ENCODE assay signal across 26 mouse cellular contexts in the genomic region with DNA sequence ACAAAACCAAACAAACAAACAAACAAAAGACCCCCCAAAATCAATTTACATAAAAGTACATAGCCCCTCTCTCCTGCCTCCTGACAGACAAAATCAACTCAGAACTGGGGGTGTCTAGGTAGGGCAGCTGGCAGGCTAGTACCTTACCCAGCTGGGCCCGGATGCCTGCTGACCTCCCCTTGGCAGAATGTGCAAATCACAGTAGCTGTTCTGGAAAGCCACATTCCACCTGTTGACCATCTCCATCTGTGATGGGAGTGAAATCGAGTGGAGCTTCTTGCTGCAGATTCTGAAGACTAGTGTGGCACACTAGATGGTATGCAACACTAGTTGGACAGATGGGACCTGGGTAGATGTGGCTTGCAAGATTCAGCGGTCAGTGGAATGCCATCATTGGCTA. TPM values are rescaled to one million over a fixed set of nuclear protein-coding genes. Genes with fewer than 3 reads are reported as not detected.
A peak's percentile ranks its signal among the peaks of the same experiment; 100 is the strongest.
DNase-seq lines count a peak whose midpoint lies in the region.
"Had no signal": no experiment of that assay in that cellular context is flagged by ENCODE, and none has a peak within 500 bp of the region (broad histone marks: within the 10 kb centered on the region; RNA-seq: fewer than 3 reads in every experiment).

No protein-coding gene starts in this region.

- peaks cover 11% of the 10 kb centered on the region for H3K4me1 ChIP-seq in embryonic facial prominence, embryonic 10.5 days
- H3K4me1 ChIP-seq: forebrain, embryonic 13.5 days; heart, embryonic 12.5 days; hindbrain, embryonic 12.5 days had no signal

- peaks cover 45% of the 10 kb centered on the region for H3K27me3 ChIP-seq in embryonic facial prominence, embryonic 10.5 days (replicated peaks; ENCODE audit: low read depth, poor library complexity, severe bottlenecking)
- H3K27me3 ChIP-seq: CH12.LX, Patski had no signal

- H3K36me3 ChIP-seq in embryonic facial prominence, embryonic 10.5 days (replicated peaks) = no peaks in the 10 kb centered on the region
- H3K36me3 ChIP-seq: heart, embryonic 12.5 days; hindbrain, embryonic 12.5 days had no signal

- H3K9me3 ChIP-seq in embryonic facial prominence, embryonic 10.5 days = no peaks in the 10 kb centered on the region
- H3K9me3 ChIP-seq: forebrain, embryonic 13.5 days; heart, embryonic 12.5 days; hindbrain, embryonic 12.5 days had no signal

- no peak overlapping the region for H3K27ac ChIP-seq in embryonic facial prominence, embryonic 10.5 days (replicated peaks)
- H3K27ac ChIP-seq: forebrain, embryonic 13.5 days; hindbrain, embryonic 12.5 days had no signal

- no peak overlapping the region for H3K4me3 ChIP-seq in embryonic facial prominence, embryonic 10.5 days
- H3K4me3 ChIP-seq: forebrain, embryonic 13.5 days; heart, embryonic 12.5 days; hindbrain, embryonic 12.5 days had no signal

- peak; percentile 53 for DNase-seq in left cerebral cortex, postnatal 4 days
- no peak for DNase-seq in left cerebral cortex, adult 8-10 months (ENCODE audit: low spot score in 2 of 2)
- DNase-seq in cerebellum, adult 11-12 months = peak; percentile 60
- peak; percentile 60 for DNase-seq in cerebellum, adult 9-10 months
- DNase-seq in cerebellum, postnatal 25 days = peak; percentile 42 to 59
- DNase-seq in kidney, adult 18-20 months = no peak
- DNase-seq in embryonic facial prominence, embryonic 10.5 days (ENCODE audit: low spot score) = no peak
- DNase-seq in heart, postnatal 14 days = no peak
- DNase-seq: adrenal gland, adult 2 months; forebrain, postnatal 0 days; gastrocnemius, postnatal 14 days; heart, postnatal 36 days; kidney, adult 11 months had no signal

- intact Hi-C loops in left cerebral cortex, postnatal 4 days (cut with DNase I) = no loop called here
- intact Hi-C loops in heart, postnatal 14 days (cut with DNase I) = no loop called here

- 90% methylated on average over 3 of the region's 3 CpGs for WGBS in embryonic facial prominence, embryonic 10.5 days

RNA-seq across cellular contexts. Expression of a gene that starts 34.4 kb away (rescaled TPM):
- total RNA-seq in left cerebral cortex, postnatal 4 days (2021) = under 1 TPM in 1 of 2 experiments, not detected in 1; 0.12 TPM
- under 1 TPM in 2 of 4 experiments, not detected in 2; 0.09 to 0.25 TPM for total RNA-seq in left cerebral cortex, adult 8-10 months (2022)
- 0.87 and 1.5 TPM in 2 replicates for polyA plus RNA-seq in embryonic facial prominence, embryonic 10.5 days (2016; fragmentation: Nextera tagmentation; extraction: Ambion mirVana)
- under 1 TPM in 1 of 2 experiments, not detected in 1; 0.05 TPM for total RNA-seq in heart, postnatal 14 days (2021)
- total RNA-seq: adrenal gland, adult 2 months; CH12.LX; heart, postnatal 36 days had no signal
- polyA plus RNA-seq: activated CD4-positive, CD25-positive, alpha-beta regulatory T cell, adult 4 months; adrenal gland, adult 2 months; heart, embryonic 12.5 days; hindbrain, embryonic 16.5 days; intestine, embryonic 14.5 days had no signal

RNA-seq across cellular contexts. Expression of a gene that starts 41.7 kb away (rescaled TPM):
- total RNA-seq in left cerebral cortex, postnatal 4 days (2021) = not detected
- 1 to 10 TPM in 2 of 4 experiments, under 1 TPM in 2; 0.59 to 1.5 (median 1.1) TPM for total RNA-seq in left cerebral cortex, adult 8-10 months (2022)
- not detected in 2 replicates for polyA plus RNA-seq in embryonic facial prominence, embryonic 10.5 days (2016; fragmentation: Nextera tagmentation; extraction: Ambion mirVana)
- total RNA-seq in heart, postnatal 14 days (2021) = not detected
- total RNA-seq: adrenal gland, adult 2 months; forebrain, postnatal 0 days; gastrocnemius, adult 18-20 months; gastrocnemius, postnatal 14 days; granulocyte monocyte progenitor cell, adult 5-6 weeks; heart, adult 8-10 months; heart, postnatal 36 days had no signal
- polyA plus RNA-seq: activated CD4-positive, CD25-positive, alpha-beta regulatory T cell, adult 4 months; forebrain, embryonic 13.5 days; forebrain, postnatal 0 days; heart, embryonic 12.5 days; heart, embryonic 16.5 days; hindbrain, embryonic 16.5 days; kidney, embryonic 14.5 days; Patski had no signal

Comparison
In these comparisons a context has a peak if more than half of its experiments do, and no peak if none do; other contexts are left out.
1. DNase-seq: peak in left cerebral cortex, postnatal 4 days (single experiment), cerebellum, adult 11-12 months (single experiment), cerebellum, adult 9-10 months (single experiment) and cerebellum, postnatal 25 days (2 of 2); none in left cerebral cortex, adult 8-10 months (0 of 2), kidney, adult 18-20 months (single experiment), embryonic facial prominence, embryonic 10.5 days (single experiment) and heart, postnatal 14 days (0 of 2).